Mouse (Mus musculus) NIH3T3 (cell line): ENCODE results near the gene Ppp1r9b.
"Not testable (repeated sequence)": the region's sequence is repeated elsewhere in the genome, so short reads cannot be mapped to it uniquely, and the experiment has no call there.

ENCODE experiments used
- DNase-seq: peaks from one replicate; pipeline ENCODE4 v3.0.0-alpha.2; 2012; ENCODE audit warnings: low read depth

The Ppp1r9b gene

GRCm38 (mm10) chr11:94998041-94998531 lies 7.3 kb downstream of the Ppp1r9b start:
- DNase-seq = no peak

- DNase-seq = no peak
Observed at GRCm38 (mm10) chr11:95000128-95000527, 9.3 kb downstream of the Ppp1r9b start.

GRCm38 (mm10) chr11:95000548-95000947 lies 9.7 kb downstream of the Ppp1r9b start:
- DNase-seq = no peak

- peak; percentile 83 for DNase-seq
Observed at GRCm38 (mm10) chr11:95001058-95001457, 10.2 kb downstream of the Ppp1r9b start.

DNA sequence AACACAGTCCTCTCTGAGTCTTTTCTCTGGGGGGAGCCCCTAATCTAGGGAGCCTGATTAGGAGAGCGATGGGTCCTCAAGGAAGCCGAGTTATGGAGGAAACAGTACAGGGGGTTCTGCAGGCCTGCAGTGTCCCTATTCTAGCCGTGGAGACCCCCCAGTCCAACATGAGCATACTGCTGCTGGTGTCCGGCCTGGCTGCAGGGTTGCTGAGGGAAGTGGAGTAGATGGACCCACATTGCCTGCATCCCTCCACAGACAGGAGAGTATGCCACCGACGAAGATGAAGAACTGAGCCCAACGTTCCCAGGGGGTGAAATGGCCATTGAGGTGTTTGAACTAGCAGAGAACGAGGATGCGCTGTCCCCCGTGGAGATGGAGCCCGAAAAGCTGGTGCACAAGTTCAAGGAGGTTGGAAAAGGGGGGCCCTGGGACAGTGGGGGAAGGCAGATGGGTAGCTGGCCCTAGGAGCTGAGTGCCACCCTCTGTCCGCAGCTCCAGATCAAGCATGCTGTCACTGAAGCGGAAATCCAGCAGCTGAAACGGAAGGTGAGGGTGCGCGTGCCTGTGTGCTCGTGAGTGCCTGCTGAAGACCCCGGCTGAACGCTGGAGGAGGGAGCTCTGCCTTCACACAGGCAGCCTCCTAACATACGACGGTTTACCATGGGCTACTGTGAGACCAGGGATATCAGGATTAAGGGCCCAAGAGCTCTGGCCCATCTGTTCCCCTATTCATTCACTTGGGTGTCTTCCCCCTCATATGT lies 10.9 kb downstream of the Ppp1r9b start:
- no peak for DNase-seq

DNA sequence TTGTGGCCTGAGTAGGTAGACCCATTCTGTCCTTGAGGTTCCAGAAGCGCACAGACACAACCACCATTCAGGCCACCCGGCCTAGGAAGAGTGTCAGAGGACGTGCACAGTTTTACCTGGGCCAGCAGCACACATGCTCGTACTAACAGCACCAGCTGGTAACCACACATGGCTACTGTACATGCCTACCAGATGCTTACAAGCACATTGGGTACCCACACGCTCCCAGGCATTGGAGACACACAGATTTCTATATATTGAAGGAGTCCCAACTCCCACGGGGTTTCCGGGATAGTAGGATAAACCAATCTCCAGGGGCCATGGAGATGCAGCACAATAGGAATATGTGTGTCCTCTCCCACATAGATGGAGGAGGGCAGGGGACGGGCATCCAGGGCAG lies 11.9 kb downstream of the Ppp1r9b start:
- no peak for DNase-seq

GRCm38 (mm10) chr11:95004136-95004936 lies 13.5 kb downstream of the Ppp1r9b start:
- peak; percentile 80 for DNase-seq

GRCm38 (mm10) chr11:95004937-95005198 lies 14.0 kb downstream of the Ppp1r9b start:
- no peak for DNase-seq

DNA sequence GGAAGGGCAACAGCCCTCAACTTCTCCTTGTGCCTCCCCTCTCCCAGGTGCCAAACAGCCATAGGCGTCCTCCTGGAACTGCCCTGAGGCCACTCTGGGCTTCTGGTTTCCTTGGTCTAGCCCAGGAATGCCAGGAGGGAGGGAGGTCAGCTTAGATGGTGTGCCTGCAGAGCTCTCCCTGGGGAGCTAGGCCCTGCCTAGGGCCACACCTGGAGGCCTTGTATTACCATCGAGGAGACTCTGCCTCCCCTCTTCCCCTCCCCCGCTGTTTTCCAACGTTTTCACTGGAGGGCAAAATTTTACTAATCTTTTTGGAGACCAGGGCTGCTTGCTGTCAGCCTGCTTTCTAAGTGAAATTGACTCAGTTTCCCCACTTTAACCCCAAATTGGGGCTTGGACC lies 15.2 kb downstream of the Ppp1r9b start:
- DNase-seq = no peak

DNA sequence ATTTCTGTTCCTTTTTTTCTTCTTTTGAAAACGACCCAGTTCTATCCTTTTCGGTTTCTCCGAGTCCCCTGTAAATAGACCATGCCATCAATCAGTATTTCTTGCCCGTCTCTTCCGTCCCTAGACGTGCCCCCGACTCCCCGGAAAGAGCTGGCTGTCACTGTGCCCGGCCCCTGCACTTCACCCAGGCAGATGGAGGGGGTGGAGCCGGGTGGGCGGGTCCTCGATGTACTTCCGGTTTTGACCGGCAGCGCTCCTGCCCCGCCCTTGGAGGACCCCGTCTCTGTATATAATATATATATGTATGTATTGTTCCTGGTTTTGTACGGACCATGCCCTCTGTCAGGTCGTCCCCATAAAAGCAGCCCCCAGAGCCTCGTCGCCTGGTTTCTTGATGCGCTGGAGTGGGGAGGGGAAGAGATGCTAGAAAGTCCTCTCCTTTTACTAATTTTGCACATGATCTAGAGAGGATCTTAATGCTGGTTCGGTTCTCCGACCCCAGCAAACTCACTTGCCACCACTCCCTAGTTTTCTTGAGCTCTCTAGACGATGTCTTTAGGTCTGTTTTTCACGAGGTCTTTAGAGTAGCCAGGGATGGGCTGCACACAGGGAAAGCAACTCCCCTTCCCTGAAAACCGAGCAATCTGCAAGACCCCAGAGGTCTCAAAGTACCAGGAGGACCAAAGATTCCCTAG lies 15.8 kb downstream of the Ppp1r9b start:
- no peak for DNase-seq

DNA sequence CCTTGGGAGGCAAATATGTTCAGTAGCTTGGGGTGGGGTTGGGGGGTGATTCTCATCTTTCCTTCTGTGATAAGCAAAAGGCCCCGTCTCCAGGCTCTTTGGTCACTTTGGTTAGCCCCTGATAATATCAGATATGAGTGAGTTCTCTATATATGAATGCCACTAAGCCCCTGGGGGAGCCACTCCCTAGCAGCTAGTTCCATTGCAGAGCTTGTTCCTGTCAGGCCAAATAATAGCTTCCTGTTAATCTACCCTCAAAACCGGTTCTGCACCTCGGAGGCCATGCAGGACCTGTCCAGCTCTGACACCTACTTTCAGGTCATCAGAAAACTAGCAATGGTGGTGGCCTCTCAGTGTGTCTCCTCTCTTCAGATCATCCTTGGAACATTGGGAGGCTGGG lies 16.6 kb downstream of the Ppp1r9b start:
- DNase-seq = no peak

DNA sequence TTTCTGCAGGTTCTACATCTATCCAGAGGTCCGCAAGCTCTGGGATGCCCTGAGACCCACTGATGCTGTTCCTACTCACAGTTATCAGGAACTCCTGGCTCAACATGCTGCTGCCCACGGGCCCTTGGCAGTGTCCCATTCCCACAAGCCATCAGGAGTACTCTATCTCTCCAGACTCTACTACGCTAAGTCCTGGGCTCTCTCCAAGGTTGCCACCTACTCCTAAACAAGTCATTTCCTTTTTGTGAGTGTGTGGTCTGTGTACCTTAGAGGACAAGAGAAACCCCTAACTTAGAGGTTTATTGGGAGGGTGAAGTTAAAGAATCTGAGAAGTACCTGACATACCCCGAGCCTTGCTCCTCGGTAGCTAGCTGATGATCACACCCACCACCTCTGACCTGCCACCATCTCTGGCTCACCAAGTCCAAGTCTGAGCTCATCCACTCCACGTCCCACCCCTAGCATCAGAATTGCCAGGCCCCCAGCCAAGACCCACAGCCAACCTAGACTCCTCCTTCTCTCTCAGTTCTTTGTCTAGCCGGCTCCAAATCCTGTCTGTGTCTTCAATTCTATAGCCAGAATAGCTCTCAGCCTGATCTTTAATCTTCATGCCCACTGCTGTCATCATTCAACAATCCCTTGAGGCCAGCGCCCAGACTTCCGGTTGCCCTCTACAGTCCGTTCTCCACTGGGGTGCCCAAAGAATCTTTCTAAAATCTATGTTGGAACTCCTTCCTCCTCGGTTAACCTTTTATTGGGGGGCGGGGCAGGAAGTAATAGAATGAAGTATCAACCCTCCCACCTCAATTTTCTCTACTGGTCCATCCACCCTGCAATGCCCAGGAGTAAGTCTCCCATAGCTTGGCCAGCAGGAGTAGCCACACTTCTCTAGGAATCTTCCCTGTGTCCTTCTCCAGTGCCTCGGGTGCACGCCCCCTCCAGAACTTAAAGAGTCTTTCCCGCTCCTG lies 18.1 kb downstream of the Ppp1r9b start:
- peak; percentile 73 for DNase-seq

DNA sequence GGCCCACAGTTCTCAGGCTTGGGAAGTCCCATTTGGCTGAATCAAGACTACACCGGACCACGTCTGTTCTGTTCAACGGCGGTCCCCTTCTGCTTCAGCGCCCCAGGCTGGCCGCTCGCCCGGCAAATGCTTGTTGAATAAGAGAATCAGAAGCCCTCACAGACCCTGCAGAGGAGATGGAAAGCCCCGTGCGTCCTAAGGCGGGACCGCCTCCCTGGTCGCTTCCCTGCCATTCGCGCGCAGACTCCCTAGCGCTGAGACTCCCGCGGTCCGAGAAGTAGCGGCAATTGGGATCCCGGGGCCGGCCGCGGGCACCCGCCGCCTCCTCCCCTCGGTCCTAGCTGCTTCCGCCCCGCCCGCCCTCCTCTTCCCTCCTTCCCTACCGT lies 18.8 kb downstream of the Ppp1r9b start, which contains the start of gene Samd14:
TSS of gene Samd14 (plus strand) at position 251 of the 386 bp plus-strand sequence.
- DNase-seq = peak; percentile 89

DNA sequence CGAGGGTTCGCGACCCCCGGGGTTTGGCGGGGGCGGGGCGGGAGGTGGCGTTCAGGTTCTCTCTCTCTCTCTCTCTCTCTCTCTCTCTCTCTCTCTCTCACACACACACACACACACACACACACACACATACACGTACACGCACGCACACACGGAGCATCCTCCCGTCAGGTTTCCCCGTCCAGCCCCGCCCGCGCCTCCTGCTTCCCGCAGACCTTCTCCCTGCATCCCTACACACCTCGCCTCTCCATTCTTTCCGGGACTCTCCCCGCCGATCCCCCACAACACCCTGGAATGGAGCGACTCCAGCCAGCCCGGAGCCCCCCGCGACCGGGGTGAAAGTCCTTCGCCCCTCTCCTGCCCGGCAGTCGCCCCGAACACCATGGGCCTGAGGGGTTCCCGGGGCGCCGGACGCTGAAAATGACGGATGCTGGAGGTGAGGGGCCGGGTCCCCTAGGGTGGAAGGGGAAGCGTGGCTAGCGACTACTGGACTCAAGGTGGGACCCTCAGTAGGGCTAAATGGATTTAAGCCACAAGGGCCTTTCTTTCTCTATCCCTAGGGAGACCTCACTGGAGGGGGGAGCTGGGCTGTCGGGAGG lies 19.4 kb downstream of the Ppp1r9b start:
- DNase-seq = peak; percentile 45

- not testable (repeated sequence) for DNase-seq
Observed at GRCm38 (mm10) chr11:95010841-95011403, 20.1 kb downstream of the Ppp1r9b start.

- no peak for DNase-seq
Observed at GRCm38 (mm10) chr11:95011416-95011815, 20.6 kb downstream of the Ppp1r9b start.

- DNase-seq = no peak
Observed at GRCm38 (mm10) chr11:95012075-95012474, 21.2 kb downstream of the Ppp1r9b start.

DNA sequence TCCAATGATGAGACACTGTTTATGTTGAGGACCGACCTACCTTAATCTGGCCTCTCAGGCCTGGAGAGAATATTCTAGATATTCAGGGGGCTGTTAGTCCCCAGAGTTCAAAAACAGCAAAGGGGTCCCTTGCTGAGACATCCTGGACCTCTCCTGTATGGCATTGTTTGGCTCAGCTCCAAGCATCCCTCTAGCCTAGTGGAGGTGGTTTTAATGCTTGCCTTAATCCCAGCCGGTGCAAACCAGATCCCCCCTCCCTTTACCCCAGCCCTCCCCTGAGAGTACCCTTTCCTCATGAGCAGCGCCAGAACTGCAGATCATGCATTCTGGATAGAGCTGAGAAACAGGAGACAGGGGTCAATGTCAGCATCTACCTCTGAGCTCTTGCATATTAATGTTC lies 21.7 kb downstream of the Ppp1r9b start:
- no peak for DNase-seq

- DNase-seq = no peak
Observed at GRCm38 (mm10) chr11:95015484-95015883, 24.6 kb downstream of the Ppp1r9b start.

DNA sequence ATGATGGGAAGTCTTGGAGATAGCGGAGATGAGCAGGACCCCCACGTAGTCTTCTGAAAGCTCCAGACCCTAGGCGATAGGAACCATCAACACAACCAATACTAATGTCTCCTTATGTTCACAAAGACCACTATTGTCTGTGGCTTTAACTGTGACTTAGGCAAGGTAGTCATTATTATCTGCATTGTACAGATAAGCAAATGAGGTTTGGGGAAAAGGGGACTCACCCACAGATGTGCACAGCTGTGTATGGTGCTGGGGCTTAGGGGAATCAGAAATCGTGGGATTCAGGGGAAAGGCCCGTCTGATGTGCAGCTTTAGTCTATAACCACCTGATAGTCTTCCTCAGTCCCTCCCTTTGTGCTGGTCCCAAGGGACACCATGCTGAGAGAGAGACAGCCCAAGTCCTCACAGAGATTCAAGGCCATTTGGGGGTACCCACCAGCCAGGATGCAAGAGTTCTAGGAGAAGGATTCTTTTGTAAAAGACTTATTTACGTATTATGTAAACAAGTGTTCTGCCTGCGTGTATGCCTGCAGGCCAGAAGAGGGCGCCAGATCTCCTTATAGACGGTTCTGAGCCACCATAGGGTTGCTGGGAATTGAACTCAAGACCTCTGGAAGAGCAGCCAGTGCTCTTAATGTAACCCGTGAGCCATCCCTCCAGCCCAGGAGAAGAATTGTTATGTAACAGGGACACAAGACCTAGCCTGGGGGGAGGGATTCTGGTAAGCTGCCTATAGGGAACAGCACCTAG lies 31.6 kb downstream of the Ppp1r9b start:
- peak; percentile 21 for DNase-seq
